Mouse (Mus musculus): ENCODE measurements around the gene Olfr1501. TPM values are rescaled to one million over a fixed set of nuclear protein-coding genes. Genes with fewer than 3 reads are reported as not detected.
"Not testable (repeated sequence)": the region's sequence is repeated elsewhere in the genome, so short reads cannot be mapped to it uniquely, and the experiment has no call there.

Olfr1501 gene
- total RNA-seq (2015; ENCODE audit: low replicate concordance) (not detected in 2 replicates), total RNA-seq (2017; ENCODE audit: low replicate concordance) (not detected in 2 replicates)

DNA sequence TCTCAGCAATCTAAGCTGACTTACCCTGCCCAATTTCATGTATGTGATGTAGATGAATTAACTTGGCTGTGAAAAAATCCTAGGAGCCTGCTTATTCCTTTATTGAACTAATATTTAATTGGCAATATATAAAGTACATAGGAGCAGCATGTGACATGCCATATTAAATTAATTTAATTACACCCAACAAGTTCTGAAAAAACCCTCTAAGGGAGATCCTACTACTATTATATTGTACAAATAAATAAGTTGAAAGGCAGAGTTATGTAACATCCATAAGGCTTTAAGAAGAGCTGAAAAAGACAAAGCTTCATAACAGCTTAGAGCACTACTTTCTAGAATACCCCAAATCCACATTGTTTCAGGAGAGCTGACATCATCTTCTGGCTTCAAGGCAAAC is at the start of gene Olfr1501:
Olfr1501 (minus strand) TSS at position 101 of the 400 bp plus-strand sequence.
- not testable (repeated sequence) for ATAC-seq (replicated peaks; ENCODE audit: low FRiP score, poor library complexity, severe bottlenecking)

DNA sequence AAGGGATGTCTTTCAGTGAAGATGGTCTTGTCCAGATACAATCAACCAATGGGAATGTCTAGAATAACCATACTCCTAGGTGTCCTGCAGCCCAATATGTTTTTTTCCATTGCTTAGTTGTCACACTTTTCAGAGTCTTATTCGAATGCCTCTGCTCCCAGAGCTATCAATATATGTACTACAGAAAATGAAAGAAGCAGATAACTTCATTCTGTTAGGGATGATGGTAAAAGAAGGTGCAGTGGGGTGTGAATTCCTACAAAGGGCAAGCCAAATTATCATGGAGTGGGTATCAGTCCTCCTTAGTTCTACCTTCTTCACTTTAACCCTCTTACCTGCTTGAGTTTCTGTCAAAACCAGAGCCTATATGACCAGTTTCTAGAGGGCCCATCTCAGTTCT is 47.3 kb upstream of the Olfr1501 start, which contains the start of gene Olfr1504:
Olfr1504 (minus strand) TSS at position 101 of the 400 bp plus-strand sequence.
- ATAC-seq (replicated peaks; ENCODE audit: low FRiP score, poor library complexity, severe bottlenecking): no peak

DNA sequence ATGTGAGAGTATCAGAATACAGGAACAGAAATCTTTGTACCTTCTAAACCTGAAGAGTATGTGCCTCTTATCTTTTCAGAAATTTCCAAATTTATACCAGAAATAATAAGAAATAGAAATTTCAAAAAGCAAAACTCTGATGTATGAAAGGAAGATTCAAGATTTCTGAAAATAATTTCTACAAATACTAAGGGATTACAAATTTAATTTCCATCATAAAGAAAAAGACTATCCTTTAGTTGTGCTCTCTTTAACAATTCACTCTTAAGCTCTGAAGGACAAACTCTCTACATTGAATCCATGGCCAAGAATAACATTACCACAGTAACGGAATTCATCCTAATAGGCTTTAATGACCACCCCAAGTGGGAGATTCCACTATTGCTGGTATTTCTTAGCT is 11.0 kb upstream of the Olfr1501 start, which contains the start of gene Olfr1502:
Olfr1502 (plus strand) TSS at position 301 of the 400 bp plus-strand sequence.
- ATAC-seq (replicated peaks; ENCODE audit: low FRiP score, poor library complexity, severe bottlenecking): no peak

DNA sequence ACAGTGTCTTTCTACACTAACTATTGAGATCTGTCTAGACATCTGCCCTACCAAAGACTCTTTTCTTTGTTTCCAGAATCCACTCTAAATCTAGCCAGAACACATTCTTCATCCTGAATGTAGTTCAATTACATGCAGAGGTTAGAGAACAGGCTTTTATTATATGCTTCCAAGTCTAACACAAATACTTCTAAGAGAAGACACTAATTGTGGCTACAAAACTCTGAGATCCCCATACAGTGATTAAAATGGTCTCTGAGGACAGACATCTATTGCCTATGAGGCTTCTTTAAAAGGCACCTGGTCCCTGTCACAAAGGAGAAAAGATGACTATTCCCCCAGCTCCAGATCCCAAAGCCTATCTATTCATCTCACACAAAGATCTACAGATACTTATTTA is 20.1 kb downstream of the Olfr1501 start, which contains the start of gene Olfr1500:
Olfr1500 (minus strand) TSS at position 101 of the 400 bp plus-strand sequence.
- ATAC-seq (replicated peaks; ENCODE audit: low FRiP score, poor library complexity, severe bottlenecking): no peak

DNA sequence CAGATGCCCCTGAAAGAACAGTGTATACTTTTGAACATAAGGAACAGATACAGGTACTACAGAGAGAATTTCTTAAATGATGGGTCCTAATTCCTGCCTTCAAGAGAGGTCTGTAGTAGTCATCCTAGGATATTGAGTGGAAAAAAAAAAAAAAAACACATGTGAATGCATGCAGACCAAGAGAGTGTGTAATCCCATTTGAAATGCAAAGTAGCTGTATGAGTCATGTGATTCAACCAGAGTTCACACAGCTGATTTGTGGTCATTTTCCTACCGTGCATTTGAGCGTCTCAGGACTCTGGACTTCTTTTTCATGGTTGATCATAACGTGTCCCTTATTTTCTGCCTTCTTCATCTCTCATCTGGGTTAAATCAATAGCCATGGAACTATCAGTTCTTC is 22.0 kb downstream of the Olfr1501 start:
- no peak for ATAC-seq (replicated peaks; ENCODE audit: low FRiP score, poor library complexity, severe bottlenecking)

DNA sequence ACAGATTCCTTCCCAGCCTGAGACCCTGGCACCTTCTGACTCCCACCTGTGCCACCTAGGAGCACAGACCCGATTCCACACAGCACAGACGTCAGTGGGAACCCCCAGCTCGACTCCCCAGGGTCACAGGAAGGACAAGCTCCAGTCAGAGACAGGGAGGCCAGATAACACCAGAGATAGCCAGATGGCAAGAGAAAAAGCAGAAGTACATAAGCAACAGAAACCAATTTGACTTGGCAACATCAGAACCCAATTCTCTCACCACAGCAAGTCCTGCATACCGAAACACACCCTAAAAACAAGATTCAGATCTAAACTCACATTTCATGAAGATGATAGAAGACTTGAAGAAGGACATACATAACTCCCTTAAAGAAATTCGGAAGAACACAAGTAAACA is 29.6 kb downstream of the Olfr1501 start:
- ATAC-seq (replicated peaks; ENCODE audit: low FRiP score, poor library complexity, severe bottlenecking): no peak

DNA sequence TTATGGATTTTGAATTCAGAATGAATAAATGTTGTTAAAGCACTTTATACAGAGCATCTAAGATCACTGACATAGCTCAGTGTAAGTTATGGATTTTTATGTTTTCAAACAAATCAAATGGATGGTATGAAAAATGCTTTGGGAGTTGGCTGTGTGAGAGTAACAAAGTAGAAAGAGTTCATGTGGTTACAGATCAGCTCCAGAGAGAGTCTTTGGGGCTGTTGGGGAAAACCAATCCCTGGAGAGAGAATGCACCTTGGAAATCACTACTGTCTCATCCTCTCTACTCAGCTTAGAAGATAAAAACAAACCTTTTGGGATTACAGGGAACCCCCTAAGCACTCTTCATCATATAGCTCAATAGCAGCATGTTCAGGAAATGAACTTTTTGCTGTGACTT is 31.1 kb downstream of the Olfr1501 start, which contains the start of gene Olfr1499:
Olfr1499 (minus strand) TSS at position 101 of the 400 bp plus-strand sequence.
- ATAC-seq (replicated peaks; ENCODE audit: low FRiP score, poor library complexity, severe bottlenecking): no peak

DNA sequence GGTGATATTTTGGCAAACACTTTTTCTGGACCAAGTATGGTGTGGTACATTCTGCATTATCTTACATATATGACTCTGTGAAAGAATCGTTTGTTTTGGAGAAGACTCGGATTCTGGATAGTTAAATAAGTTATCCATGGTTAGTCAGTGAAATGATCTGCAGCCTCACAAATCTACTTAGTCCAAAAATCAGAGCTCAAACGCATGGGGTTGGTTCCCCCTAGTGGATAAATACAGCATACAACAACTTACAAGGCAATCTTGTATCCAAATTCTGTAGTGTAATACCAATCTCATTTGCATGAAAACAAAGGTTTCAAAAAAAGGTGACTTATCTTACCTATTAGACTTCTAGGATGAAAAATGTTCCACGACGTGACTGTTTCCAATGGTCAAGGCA is 31.7 kb downstream of the Olfr1501 start:
- no peak for ATAC-seq (replicated peaks; ENCODE audit: low FRiP score, poor library complexity, severe bottlenecking)

DNA sequence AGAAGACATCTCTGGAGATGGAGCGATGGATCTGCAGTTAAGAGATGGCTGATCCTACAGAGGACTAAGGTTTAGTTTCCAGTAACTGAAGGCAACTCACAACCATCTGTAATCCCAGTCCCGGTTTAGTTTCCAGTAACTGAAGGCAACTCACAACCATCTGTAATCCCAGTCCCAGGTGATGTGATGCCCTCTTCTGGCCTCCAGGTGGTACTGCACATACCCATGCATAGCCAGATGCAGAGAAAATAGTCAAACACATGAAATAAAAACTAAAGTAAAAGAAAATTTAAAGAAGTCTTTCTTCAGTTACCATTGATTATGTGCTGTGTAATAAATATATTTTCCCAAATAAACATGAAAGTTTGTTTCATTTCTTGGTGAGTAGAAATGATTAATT is 37.7 kb downstream of the Olfr1501 start:
- no peak for ATAC-seq (replicated peaks; ENCODE audit: low FRiP score, poor library complexity, severe bottlenecking)

DNA sequence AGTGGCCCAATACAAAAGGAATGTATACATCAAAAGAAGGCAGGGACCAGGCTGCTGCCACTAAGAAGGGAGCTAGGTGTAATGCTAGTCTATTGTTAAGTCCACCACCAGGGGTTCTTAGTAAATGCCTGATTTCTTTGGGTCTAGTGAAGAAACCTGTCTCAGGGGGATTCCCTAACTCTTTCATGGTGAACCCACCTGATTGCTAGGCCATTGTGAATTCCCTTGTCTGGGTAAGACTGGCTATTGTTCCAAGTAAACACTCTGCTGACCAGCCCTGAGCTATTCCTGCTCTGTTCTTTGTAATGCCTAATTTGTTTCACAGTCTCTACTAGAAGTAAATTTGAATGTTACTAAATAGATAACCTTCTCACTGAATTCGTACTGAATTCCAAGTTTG is 45.0 kb downstream of the Olfr1501 start:
- not testable (repeated sequence) for ATAC-seq (replicated peaks; ENCODE audit: low FRiP score, poor library complexity, severe bottlenecking)

DNA sequence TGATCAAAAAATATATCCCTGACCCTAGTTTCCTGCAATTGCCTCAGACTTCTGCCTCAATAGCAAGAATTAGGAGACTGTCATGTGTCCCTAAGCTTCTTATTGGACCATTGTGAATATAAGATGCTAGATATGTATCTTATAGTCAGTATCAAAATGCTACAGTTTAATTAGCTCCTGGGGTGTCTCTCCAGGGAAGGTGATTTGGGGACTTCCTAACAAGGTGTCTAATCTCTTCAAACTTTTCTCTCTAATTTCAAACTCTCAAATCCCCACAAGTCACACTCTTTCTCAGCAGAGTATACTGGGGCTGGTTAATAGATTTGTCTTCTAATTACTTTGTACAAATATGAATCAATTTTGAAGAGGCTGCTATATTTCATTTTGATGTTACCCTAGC is 52.4 kb downstream of the Olfr1501 start, which contains the start of gene Olfr1497:
Olfr1497 (minus strand) TSS at position 101 of the 400 bp plus-strand sequence.
- no peak for ATAC-seq (replicated peaks; ENCODE audit: low FRiP score, poor library complexity, severe bottlenecking)

Other genes starting within 250 kb of the Olfr1501 start
- not detected in 2 replicates for gene Olfr1487, start 233.3 kb downstream of the Olfr1501 start, total RNA-seq (2015; ENCODE audit: low replicate concordance)
- gene Olfr1487, start 233.3 kb downstream of the Olfr1501 start, total RNA-seq (2017; ENCODE audit: low replicate concordance): not detected in 2 replicates
- not detected in 2 replicates for gene Olfr1489, start 219.1 kb downstream of the Olfr1501 start, total RNA-seq (2015; ENCODE audit: low replicate concordance)
- not detected in 2 replicates for gene Olfr1489, start 219.1 kb downstream of the Olfr1501 start, total RNA-seq (2017; ENCODE audit: low replicate concordance)
- not detected in 2 replicates for gene Olfr1490, start 199.6 kb downstream of the Olfr1501 start, total RNA-seq (2015; ENCODE audit: low replicate concordance)
- gene Olfr1490, start 199.6 kb downstream of the Olfr1501 start, total RNA-seq (2017; ENCODE audit: low replicate concordance): not detected in 2 replicates
- gene Olfr1491, start 153.4 kb downstream of the Olfr1501 start, total RNA-seq (2015; ENCODE audit: low replicate concordance): not detected in 2 replicates
- not detected in 2 replicates for gene Olfr1491, start 153.4 kb downstream of the Olfr1501 start, total RNA-seq (2017; ENCODE audit: low replicate concordance)
- not detected in 2 replicates for gene Olfr1493-ps1, start 127.4 kb downstream of the Olfr1501 start, total RNA-seq (2015; ENCODE audit: low replicate concordance)
- gene Olfr1493-ps1, start 127.4 kb downstream of the Olfr1501 start, total RNA-seq (2017; ENCODE audit: low replicate concordance): 0.26 TPM in 1 of 2 replicates, not detected in the other
- not detected in 2 replicates for gene Olfr1494, start 111.0 kb downstream of the Olfr1501 start, total RNA-seq (2015; ENCODE audit: low replicate concordance)
- not detected in 2 replicates for gene Olfr1494, start 111.0 kb downstream of the Olfr1501 start, total RNA-seq (2017; ENCODE audit: low replicate concordance)
- not detected in 2 replicates for gene Olfr1495, start 86.1 kb downstream of the Olfr1501 start, total RNA-seq (2015; ENCODE audit: low replicate concordance)
- gene Olfr1495, start 86.1 kb downstream of the Olfr1501 start, total RNA-seq (2017; ENCODE audit: low replicate concordance): not detected in 2 replicates
- not detected in 2 replicates for gene Olfr1496, start 72.8 kb downstream of the Olfr1501 start, total RNA-seq (2015; ENCODE audit: low replicate concordance)
- 2.0 TPM in 1 of 2 replicates, not detected in the other for gene Olfr1496, start 72.8 kb downstream of the Olfr1501 start, total RNA-seq (2017; ENCODE audit: low replicate concordance)
- not detected in 2 replicates for gene Olfr1497, start 52.5 kb downstream of the Olfr1501 start, total RNA-seq (2015; ENCODE audit: low replicate concordance)
- not detected in 2 replicates for gene Olfr1497, start 52.5 kb downstream of the Olfr1501 start, total RNA-seq (2017; ENCODE audit: low replicate concordance)
- not detected in 2 replicates for gene Olfr1499, start 31.2 kb downstream of the Olfr1501 start, total RNA-seq (2015; ENCODE audit: low replicate concordance)
- gene Olfr1499, start 31.2 kb downstream of the Olfr1501 start, total RNA-seq (2017; ENCODE audit: low replicate concordance): 0.51 TPM in 1 of 2 replicates, not detected in the other
- gene Olfr1500, start 20.2 kb downstream of the Olfr1501 start, total RNA-seq (2015; ENCODE audit: low replicate concordance): not detected in 2 replicates
- not detected in 2 replicates for gene Olfr1500, start 20.2 kb downstream of the Olfr1501 start, total RNA-seq (2017; ENCODE audit: low replicate concordance)
- gene Olfr1502, start 11.1 kb upstream of the Olfr1501 start, total RNA-seq (2015; ENCODE audit: low replicate concordance): not detected in 2 replicates
- not detected in 2 replicates for gene Olfr1502, start 11.1 kb upstream of the Olfr1501 start, total RNA-seq (2017; ENCODE audit: low replicate concordance)
- not detected in 2 replicates for gene Olfr1504, start 47.2 kb upstream of the Olfr1501 start, total RNA-seq (2015; ENCODE audit: low replicate concordance)
- not detected in 2 replicates for gene Olfr1504, start 47.2 kb upstream of the Olfr1501 start, total RNA-seq (2017; ENCODE audit: low replicate concordance)
- not detected in 2 replicates for gene Olfr1505, start 62.8 kb upstream of the Olfr1501 start, total RNA-seq (2015; ENCODE audit: low replicate concordance)
- not detected in 2 replicates for gene Olfr1505, start 62.8 kb upstream of the Olfr1501 start, total RNA-seq (2017; ENCODE audit: low replicate concordance)